Mouse (Mus musculus): ENCODE data around the gene Ino80d. TPM values are rescaled to one million over a fixed set of nuclear protein-coding genes. Genes with fewer than 3 reads are reported as not detected.

Gene Ino80d
- total and polyA plus RNA-seq, 3 experiments: 6.5 to 18.4 (median 16.6) TPM

DNA sequence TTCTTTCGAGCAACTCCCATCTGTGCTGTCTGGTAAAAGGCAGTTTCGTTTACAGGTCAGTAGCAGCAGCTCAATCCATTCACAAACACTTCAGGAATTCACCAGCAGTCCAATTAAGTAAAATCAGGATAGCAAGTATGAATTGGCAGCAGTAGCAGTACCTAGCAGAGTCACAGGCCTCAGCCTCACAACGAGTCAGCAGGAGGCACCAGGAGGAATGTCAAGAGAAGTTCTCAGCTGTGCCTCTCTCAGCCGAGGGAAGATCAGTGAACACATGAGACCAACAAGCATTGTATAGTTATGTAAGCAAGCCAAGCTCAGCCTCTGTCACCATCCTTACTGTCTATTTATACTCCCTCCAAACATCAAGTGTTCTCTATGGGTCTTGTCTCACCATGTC is 15.6 kb downstream of the Ino80d start:
- peaks cover 6% of the 10 kb centered on the region; the same call in 1 of the 2 replicates for H3K79me2 ChIP-seq (replicated peaks; ENCODE audit: control insufficient read depth, insufficient read depth, low read length)
- H3K4me3 ChIP-seq: no peak overlapping the region
- H3K4me1 ChIP-seq (ENCODE audit: control insufficient read depth, insufficient read depth, low read length): peaks cover 3% of the 10 kb centered on the region; the same call in 1 of the 2 replicates
- no peak overlapping the region for H3K9ac ChIP-seq (ENCODE audit: low read depth, low read length)
- H3K27ac ChIP-seq: no peak overlapping the region
- H3K27me3 ChIP-seq (ENCODE audit: control insufficient read depth, insufficient read depth, low read length): no peaks in the 10 kb centered on the region
- TF ChIP-seq POLR2A (IDR thresholded peaks at IDR 0.05; ENCODE audit: insufficient read depth, low read depth, low read length): no peak
- no peak for TF ChIP-seq CTCF (IDR thresholded peaks at IDR 0.05)
- TF ChIP-seq EP300 (IDR thresholded peaks at IDR 0.05; ENCODE audit: insufficient read depth, low read depth, low read length): no peak
- no peak for DNase-seq
- intact Hi-C loops (cut with DNase I): no loop called here
- 61% methylated on average over 4 of the region's 4 CpGs for WGBS
- H3K36me3 ChIP-seq (ENCODE audit: control insufficient read depth, insufficient read depth, low read length): peaks cover 2% of the 10 kb centered on the region

- WGBS: 74% methylated on average over 5 of the region's 5 CpGs
- no peaks in the 10 kb centered on the region for H3K27me3 ChIP-seq (ENCODE audit: control insufficient read depth, insufficient read depth, low read length)
- no peak for DNase-seq
- no peak overlapping the region for H3K27ac ChIP-seq
- intact Hi-C loops (cut with DNase I): no loop called here
- H3K79me2 ChIP-seq (replicated peaks; ENCODE audit: control insufficient read depth, insufficient read depth, low read length): peaks cover 4% of the 10 kb centered on the region; the same call in 1 of the 2 replicates
- H3K4me1 ChIP-seq (ENCODE audit: control insufficient read depth, insufficient read depth, low read length): 0 out of 2 replicates have a peak, but pooled peaks cover 1% of the 10 kb centered on the region
- no peak overlapping the region for H3K4me3 ChIP-seq
- peaks cover 2% of the 10 kb centered on the region for H3K36me3 ChIP-seq (ENCODE audit: control insufficient read depth, insufficient read depth, low read length)
- TF ChIP-seq EP300 (IDR thresholded peaks at IDR 0.05; ENCODE audit: insufficient read depth, low read depth, low read length) (no peak), POLR2A (IDR thresholded peaks at IDR 0.05; ENCODE audit: insufficient read depth, low read depth, low read length) (no peak), CTCF (IDR thresholded peaks at IDR 0.05) (no peak)
- H3K9ac ChIP-seq (ENCODE audit: low read depth, low read length): no peak overlapping the region
Measured at GRCm38 (mm10) chr1:63096071-63096470, 18.4 kb downstream of the Ino80d start.

DNA sequence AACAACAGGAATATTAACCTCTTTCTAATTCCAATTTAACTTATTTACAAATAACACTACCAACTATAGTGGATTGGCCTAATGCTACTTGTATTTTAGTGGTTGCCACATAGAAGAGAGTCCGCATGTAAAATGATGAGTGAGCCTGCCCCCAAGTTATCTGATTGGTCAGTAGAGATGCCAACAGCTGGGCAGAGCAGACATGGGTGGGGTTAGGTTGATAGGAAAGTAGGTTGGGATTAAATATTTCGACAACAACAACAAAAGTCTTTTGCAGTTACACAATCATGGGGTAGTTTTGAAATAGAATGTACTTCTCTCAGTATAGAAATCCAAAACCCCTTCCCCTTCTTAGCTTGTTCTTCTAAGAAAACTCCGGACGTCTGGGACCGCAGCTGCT is 24.7 kb downstream of the Ino80d start:
- Histone ChIP-seq H3K36me3 (ENCODE audit: control insufficient read depth, insufficient read depth, low read length) (no peaks in the 10 kb centered on the region; the same call in 1 of the 2 replicates), H3K4me3 (no peak overlapping the region), H3K4me1 (ENCODE audit: control insufficient read depth, insufficient read depth, low read length) (0 out of 2 replicates have a peak, but pooled peaks cover 1% of the 10 kb centered on the region), H3K79me2 (replicated peaks; ENCODE audit: control insufficient read depth, insufficient read depth, low read length) (peaks cover 2% of the 10 kb centered on the region; the same call in 1 of the 2 replicates), H3K9ac (ENCODE audit: low read depth, low read length) (no peak overlapping the region), H3K27ac (no peak overlapping the region), H3K27me3 (ENCODE audit: control insufficient read depth, insufficient read depth, low read length) (no peaks in the 10 kb centered on the region)
- no peak for TF ChIP-seq CTCF (IDR thresholded peaks at IDR 0.05)
- TF ChIP-seq POLR2A (IDR thresholded peaks at IDR 0.05; ENCODE audit: insufficient read depth, low read depth, low read length): no peak
- no peak for TF ChIP-seq EP300 (IDR thresholded peaks at IDR 0.05; ENCODE audit: insufficient read depth, low read depth, low read length)
- WGBS: 93% methylated on average over 5 of the region's 5 CpGs
- intact Hi-C loops (cut with DNase I): no loop called here
- DNase-seq: no peak

- H3K36me3 ChIP-seq (ENCODE audit: control insufficient read depth, insufficient read depth, low read length): no peaks in the 10 kb centered on the region; the same call in none of the 2 replicates
- 91% methylated on average over 1 of the region's 1 CpGs for WGBS
- H3K9ac ChIP-seq (ENCODE audit: low read depth, low read length): no peak overlapping the region
- H3K27me3 ChIP-seq (ENCODE audit: control insufficient read depth, insufficient read depth, low read length): no peaks in the 10 kb centered on the region
- peaks cover 2% of the 10 kb centered on the region; the same call in 1 of the 2 replicates for H3K79me2 ChIP-seq (replicated peaks; ENCODE audit: control insufficient read depth, insufficient read depth, low read length)
- H3K4me3 ChIP-seq: no peak overlapping the region
- H3K4me1 ChIP-seq (ENCODE audit: control insufficient read depth, insufficient read depth, low read length): 0 out of 2 replicates have a peak, but pooled peaks cover 1% of the 10 kb centered on the region
- no peak for DNase-seq
- intact Hi-C loops (cut with DNase I): no loop called here
- TF ChIP-seq EP300 (IDR thresholded peaks at IDR 0.05; ENCODE audit: insufficient read depth, low read depth, low read length): no peak
- no peak for TF ChIP-seq POLR2A (IDR thresholded peaks at IDR 0.05; ENCODE audit: insufficient read depth, low read depth, low read length)
- TF ChIP-seq CTCF (IDR thresholded peaks at IDR 0.05): peak; percentile 40
- H3K27ac ChIP-seq: no peak overlapping the region
Measured at GRCm38 (mm10) chr1:63088614-63089013, 25.9 kb downstream of the Ino80d start.

- no peak overlapping the region for H3K27ac ChIP-seq
- H3K4me1 ChIP-seq (ENCODE audit: control insufficient read depth, insufficient read depth, low read length): peaks cover 4% of the 10 kb centered on the region
- WGBS: 38% methylated on average over 5 of the region's 5 CpGs
- TF ChIP-seq POLR2A (IDR thresholded peaks at IDR 0.05; ENCODE audit: insufficient read depth, low read depth, low read length) (no peak), CTCF (IDR thresholded peaks at IDR 0.05) (no peak), EP300 (IDR thresholded peaks at IDR 0.05; ENCODE audit: insufficient read depth, low read depth, low read length) (no peak)
- intact Hi-C loops (cut with DNase I): no loop called here
- no peak overlapping the region for H3K4me3 ChIP-seq
- H3K27me3 ChIP-seq (ENCODE audit: control insufficient read depth, insufficient read depth, low read length): no peaks in the 10 kb centered on the region
- peaks cover 4% of the 10 kb centered on the region; the same call in 1 of the 2 replicates for H3K79me2 ChIP-seq (replicated peaks; ENCODE audit: control insufficient read depth, insufficient read depth, low read length)
- DNase-seq: no peak
- peaks cover 2% of the 10 kb centered on the region for H3K36me3 ChIP-seq (ENCODE audit: control insufficient read depth, insufficient read depth, low read length)
- no peak overlapping the region for H3K9ac ChIP-seq (ENCODE audit: low read depth, low read length)
Measured at GRCm38 (mm10) chr1:63080277-63080676, 34.2 kb downstream of the Ino80d start.

GRCm38 (mm10) chr1:63076383-63076782 is 38.1 kb downstream of the Ino80d start:
- Histone ChIP-seq H3K9ac (ENCODE audit: low read depth, low read length) (no peak overlapping the region), H3K4me3 (no peak overlapping the region), H3K27me3 (ENCODE audit: control insufficient read depth, insufficient read depth, low read length) (no peaks in the 10 kb centered on the region), H3K79me2 (replicated peaks; ENCODE audit: control insufficient read depth, insufficient read depth, low read length) (0 out of 2 replicates have a peak, but pooled peaks cover 1% of the 10 kb centered on the region), H3K4me1 (ENCODE audit: control insufficient read depth, insufficient read depth, low read length) (peaks cover 2% of the 10 kb centered on the region), H3K36me3 (ENCODE audit: control insufficient read depth, insufficient read depth, low read length) (peaks cover 6% of the 10 kb centered on the region), H3K27ac (no peak overlapping the region)
- no peak for DNase-seq
- TF ChIP-seq EP300 (IDR thresholded peaks at IDR 0.05; ENCODE audit: insufficient read depth, low read depth, low read length) (no peak), POLR2A (IDR thresholded peaks at IDR 0.05; ENCODE audit: insufficient read depth, low read depth, low read length) (no peak), CTCF (IDR thresholded peaks at IDR 0.05) (no peak)
- WGBS: 74% methylated on average over 2 of the region's 2 CpGs
- intact Hi-C loops (cut with DNase I): no loop called here

Measured in heart, adult 2 months (tissue).